Mouse (Mus musculus) ES-E14 (cell line): ENCODE measurements around the gene Cox5b.

Experiments
- MAFK ChIP-seq: IDR thresholded peaks from 2 replicates; pipeline ENCODE4 v1.6.1; 2014; ENCODE audit warnings: mild to moderate bottlenecking, low read depth, low read length, inconsistent platforms; ENCODE audit not compliant: insufficient read depth
- ZNF384 ChIP-seq: IDR thresholded peaks from 2 replicates; pipeline ENCODE4 v1.6.1; 2012; ENCODE audit warnings: low read depth, low read length, inconsistent platforms

GRCm38 (mm10) chr1:36709854-36710280, 18.6 kb downstream of the Cox5b start, which contains the start of gene 4933424G06Rik:
- TF ChIP-seq MAFK: no peak
- TF ChIP-seq ZNF384: no peak
